Mouse (Mus musculus): ENCODE measurements at regions not wholly inside any gene's neighbourhood (a gene's known extent, or its start where the extent isn't known, plus 50 kb on each side); places are given as distances from the start of the nearest gene placed in this dataset.

GRCm38 (mm10) chr9:118354911-118355310 lies 123.1 kb upstream of the Eomes start:
- TF ChIP-seq CTCF (IDR thresholded peaks at IDR 0.05; ENCODE audit: borderline replicate concordance, insufficient read depth, low read depth, low read length), result no peak
- TF ChIP-seq POLR2A (IDR thresholded peaks at IDR 0.05; ENCODE audit: borderline replicate concordance, insufficient read depth, low read length), result no peak

Data from cerebellum, adult 2 months (tissue).